Mouse (Mus musculus): Measurements from ENCODE around the gene Sept11. TPM values are rescaled to one million over a fixed set of nuclear protein-coding genes. Genes with fewer than 3 reads are reported as not detected.

Sept11 gene
- polyA plus RNA-seq, 1 experiment, result 18.4 TPM

DNA sequence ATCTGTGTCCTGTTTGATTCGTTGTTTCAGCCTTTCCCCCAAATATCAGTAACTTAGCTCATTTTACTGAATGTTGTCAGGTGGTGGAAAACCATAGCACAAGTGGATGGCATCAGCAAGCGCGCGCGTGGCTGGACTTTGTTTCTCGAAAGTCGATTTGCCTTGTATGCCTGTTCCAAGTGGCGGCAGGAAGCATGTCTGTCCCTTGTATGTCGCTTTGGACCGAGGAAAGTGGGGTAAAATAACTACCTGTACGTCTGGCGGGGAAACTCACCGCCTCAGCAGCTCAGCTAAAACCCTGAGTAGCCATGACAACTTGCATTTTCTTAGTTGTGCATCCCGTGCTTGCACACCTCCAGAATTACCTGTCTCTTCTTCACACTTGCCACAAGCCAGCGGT, 78.2 kb downstream of the Sept11 start:
- no peak for TF ChIP-seq GATA1 (IDR thresholded peaks at IDR 0.05; ENCODE audit: low read length)

DNA sequence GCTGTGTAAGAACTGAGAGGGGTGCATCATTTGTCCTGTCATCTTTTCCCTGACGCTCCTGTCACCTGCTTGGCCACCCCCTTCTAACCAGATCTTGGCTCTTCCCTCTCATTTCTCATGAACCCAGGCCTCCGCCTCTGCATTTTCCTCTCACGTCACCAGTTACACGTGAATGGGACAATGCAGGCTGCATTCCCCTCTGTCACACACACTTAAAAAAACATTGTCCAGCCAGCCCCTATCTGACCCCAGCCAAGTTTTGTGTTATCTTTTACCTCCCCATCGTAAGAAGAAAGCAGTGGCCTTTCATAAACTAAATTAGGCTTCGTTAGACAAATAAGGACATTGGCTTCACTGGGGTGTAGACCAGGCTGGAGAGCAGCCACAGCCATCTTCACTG, 79.3 kb downstream of the Sept11 start:
- no peak for TF ChIP-seq GATA1 (IDR thresholded peaks at IDR 0.05; ENCODE audit: low read length)

DNA sequence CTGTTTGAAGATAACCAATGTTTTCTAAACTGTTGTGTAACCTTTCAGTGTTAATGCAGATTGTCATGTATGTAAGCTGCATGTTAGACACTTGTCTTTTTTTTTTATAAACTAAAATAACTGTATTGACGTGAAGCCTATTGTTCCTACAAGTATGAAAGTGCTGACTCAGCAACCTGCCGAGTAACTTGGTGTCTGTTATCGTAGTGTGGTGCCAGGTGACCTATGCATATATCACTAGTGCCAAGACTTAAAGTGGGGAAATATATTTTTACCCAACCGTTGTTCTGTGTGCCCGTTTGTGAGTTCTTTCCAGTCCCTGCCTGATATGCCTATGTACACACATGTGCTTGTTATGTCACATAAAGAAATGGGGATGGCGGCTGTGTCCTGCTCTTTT, 81.4 kb downstream of the Sept11 start:
- no peak for TF ChIP-seq GATA1 (IDR thresholded peaks at IDR 0.05; ENCODE audit: low read length)

- TF ChIP-seq GATA1 (IDR thresholded peaks at IDR 0.05; ENCODE audit: low read length), result no peak
Measured at GRCm38 (mm10) chr5:93178616-93179015, 85.4 kb downstream of the Sept11 start.

GRCm38 (mm10) chr5:93180252-93180651, 87.0 kb downstream of the Sept11 start:
- no peak for TF ChIP-seq GATA1 (IDR thresholded peaks at IDR 0.05; ENCODE audit: low read length)

- TF ChIP-seq GATA1 (IDR thresholded peaks at IDR 0.05; ENCODE audit: low read length), result no peak
Measured at GRCm38 (mm10) chr5:93183311-93183710, 90.1 kb downstream of the Sept11 start.

GRCm38 (mm10) chr5:93184548-93184947, 91.3 kb downstream of the Sept11 start:
- TF ChIP-seq GATA1 (IDR thresholded peaks at IDR 0.05; ENCODE audit: low read length), result no peak

GRCm38 (mm10) chr5:93189607-93190006, 96.4 kb downstream of the Sept11 start:
- no peak for TF ChIP-seq GATA1 (IDR thresholded peaks at IDR 0.05; ENCODE audit: low read length)

- no peak for TF ChIP-seq GATA1 (IDR thresholded peaks at IDR 0.05; ENCODE audit: low read length)
Measured at GRCm38 (mm10) chr5:93190428-93190827, 97.2 kb downstream of the Sept11 start.

DNA sequence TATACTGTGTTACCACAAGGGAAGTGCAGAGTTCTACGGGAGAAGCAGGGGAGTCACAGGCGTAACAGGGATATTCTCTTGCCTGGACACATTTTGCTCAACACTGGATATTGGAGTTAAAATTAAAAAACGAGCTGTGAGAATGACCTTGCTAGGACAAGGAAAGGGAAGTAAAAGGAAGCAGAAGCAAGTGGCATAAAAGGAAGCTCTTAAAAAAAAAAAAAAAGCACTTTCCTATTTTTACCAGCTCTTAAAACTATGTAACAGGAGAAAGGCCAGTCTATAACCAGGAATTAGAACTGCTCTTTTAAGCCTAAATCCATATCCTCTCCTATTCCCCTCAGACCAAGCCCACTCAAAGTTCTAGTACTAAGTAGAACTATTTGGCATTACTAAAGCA, 105.0 kb downstream of the Sept11 start:
- TF ChIP-seq GATA1 (IDR thresholded peaks at IDR 0.05; ENCODE audit: low read length), result no peak

- no peak for TF ChIP-seq GATA1 (IDR thresholded peaks at IDR 0.05; ENCODE audit: low read length)
Measured at GRCm38 (mm10) chr5:93201181-93201580, 107.9 kb downstream of the Sept11 start.

- no peak for TF ChIP-seq GATA1 (IDR thresholded peaks at IDR 0.05; ENCODE audit: low read length)
Measured at GRCm38 (mm10) chr5:93205371-93206108, 112.3 kb downstream of the Sept11 start.

- TF ChIP-seq GATA1 (IDR thresholded peaks at IDR 0.05; ENCODE audit: low read length), result no peak
Measured at GRCm38 (mm10) chr5:93206109-93207005, 113.1 kb downstream of the Sept11 start, which contains the start of the genes Ccni and 2010109A12Rik. Gene Ccni (minus strand): TSS chr5:93206495. Gene 2010109A12Rik (plus strand): TSS chr5:93206518.

GRCm38 (mm10) chr5:93207006-93207348, 113.7 kb downstream of the Sept11 start:
- no peak for TF ChIP-seq GATA1 (IDR thresholded peaks at IDR 0.05; ENCODE audit: low read length)

- no peak for TF ChIP-seq GATA1 (IDR thresholded peaks at IDR 0.05; ENCODE audit: low read length)
Measured at GRCm38 (mm10) chr5:93207555-93207954, 114.3 kb downstream of the Sept11 start.

DNA sequence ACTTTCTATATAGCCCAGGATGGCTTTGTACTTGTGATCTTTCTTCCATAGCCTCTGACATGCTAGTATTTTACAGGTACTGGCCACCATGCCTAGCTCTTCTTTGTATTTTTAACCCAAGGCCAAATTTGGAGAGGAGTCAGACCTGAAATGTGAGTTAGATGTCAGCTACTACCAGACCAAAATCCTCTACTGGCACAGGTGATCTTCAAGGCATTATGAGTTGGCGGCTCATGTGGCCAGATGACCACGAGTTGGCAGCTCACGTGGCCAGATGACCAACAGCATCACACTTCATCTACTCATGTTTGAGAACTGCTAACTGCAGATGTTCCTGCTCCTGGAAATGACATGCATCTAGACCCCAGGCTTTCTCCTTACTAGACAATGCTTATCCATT, 125.1 kb downstream of the Sept11 start:
- no peak for TF ChIP-seq GATA1 (IDR thresholded peaks at IDR 0.05; ENCODE audit: low read length)

DNA sequence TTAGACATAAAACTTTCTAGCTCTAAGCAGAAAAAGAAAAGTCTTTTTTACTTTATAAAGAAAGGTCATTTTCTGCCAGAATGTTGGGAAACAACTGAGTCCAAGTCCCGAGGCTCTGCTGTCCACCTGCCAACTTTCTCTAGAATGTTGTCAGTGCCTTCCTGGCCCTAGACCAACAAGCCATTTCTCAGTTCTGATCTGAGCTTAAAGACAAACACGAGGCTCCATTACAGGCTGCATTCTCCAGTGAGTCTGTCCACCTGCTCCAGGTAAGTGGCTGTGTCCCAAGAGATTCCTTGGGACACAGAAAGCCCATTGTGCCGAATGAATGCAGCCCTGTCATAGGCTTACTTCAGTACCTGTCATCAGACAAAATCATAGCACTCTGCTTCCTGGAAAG, 128.4 kb downstream of the Sept11 start:
- TF ChIP-seq GATA1 (IDR thresholded peaks at IDR 0.05; ENCODE audit: low read length), result no peak

Data from G1E-ER4 (cell line).